Mouse (Mus musculus) left cerebral cortex, postnatal 36 days (tissue): ENCODE results near the gene Bicdl1. TPM values are rescaled to one million over a fixed set of nuclear protein-coding genes. Genes with fewer than 3 reads are reported as not detected.

Experiments used
- DNase-seq, 2 experiments: peaks; one replicate each; pipeline ENCODE4 v3.0.0; 2021 to 2022; ENCODE audit warnings: low spot score in 2 of 2, mixed read lengths in 1 of 2
- intact Hi-C: fragments of 180-260 bp; cut with DNase I; formaldehyde crosslinking; loops from one replicate; pipeline ENCODE4 v1.15.1; 2025
- total RNA-seq, 2 experiments: library from RNA; stranded (reverse); gene quantifications; 2 replicates each; pipeline ENCODE4 v1.2.3; 2021

Bicdl1 gene
- total RNA-seq, 2 experiments from 2014 or later = 147 to 149 TPM

GRCm38 (mm10) chr5:115635536-115635935 lies 95.9 kb downstream of the Bicdl1 start:
- intact Hi-C loops = no loop called here
- no peak for DNase-seq

GRCm38 (mm10) chr5:115634046-115634445 lies 97.4 kb downstream of the Bicdl1 start:
- intact Hi-C loops = no loop called here
- no peak for DNase-seq

- no peak for DNase-seq
- intact Hi-C loops = no loop called here
Observed at GRCm38 (mm10) chr5:115633060-115633459, 98.4 kb downstream of the Bicdl1 start.

GRCm38 (mm10) chr5:115632358-115632714 lies 99.1 kb downstream of the Bicdl1 start:
- no peak for DNase-seq
- intact Hi-C loops = no loop called here

- intact Hi-C loops = no loop called here
- DNase-seq = peak; percentile 88 to 94
Observed at GRCm38 (mm10) chr5:115631505-115632357, 99.7 kb downstream of the Bicdl1 start, which contains the start of gene Rab35. Gene Rab35, plus strand, starts transcription at chr5:115631908.

- intact Hi-C loops = no loop called here
- no peak for DNase-seq
Observed at GRCm38 (mm10) chr5:115630291-115630690, 101.1 kb downstream of the Bicdl1 start.

- intact Hi-C loops = no loop called here
- no peak for DNase-seq
Observed at GRCm38 (mm10) chr5:115629672-115630071, 101.7 kb downstream of the Bicdl1 start.

GRCm38 (mm10) chr5:115628083-115628482 lies 103.3 kb downstream of the Bicdl1 start:
- intact Hi-C loops = no loop called here
- no peak for DNase-seq

- intact Hi-C loops = no loop called here
- DNase-seq = no peak
Observed at GRCm38 (mm10) chr5:115626237-115626886, 105.1 kb downstream of the Bicdl1 start.

- intact Hi-C loops = no loop called here
Observed at GRCm38 (mm10) chr5:115623694-115624440, 107.6 kb downstream of the Bicdl1 start.

GRCm38 (mm10) chr5:115622686-115623085 lies 108.7 kb downstream of the Bicdl1 start:
- intact Hi-C loops = no loop called here
- DNase-seq = no peak

More at GRCm38 (mm10) chr5:115623694-115624440, 107.6 kb downstream of the Bicdl1 start:
- peak in 1 of 2 experiments; percentile 58 for DNase-seq

GRCm38 (mm10) chr5:115619690-115620089 lies 111.7 kb downstream of the Bicdl1 start:
- no peak for DNase-seq
- intact Hi-C loops = no loop called here

GRCm38 (mm10) chr5:115614948-115615347 lies 116.5 kb downstream of the Bicdl1 start:
- no peak for DNase-seq
- intact Hi-C loops = no loop called here

- intact Hi-C loops = no loop called here
- DNase-seq = peak in 1 of 2 experiments; percentile 35
Observed at GRCm38 (mm10) chr5:115613332-115613731, 118.1 kb downstream of the Bicdl1 start.

GRCm38 (mm10) chr5:115611566-115611965 lies 119.9 kb downstream of the Bicdl1 start:
- no peak for DNase-seq
- intact Hi-C loops = no loop called here

- intact Hi-C loops = no loop called here
- no peak for DNase-seq
Observed at GRCm38 (mm10) chr5:115603561-115603960, 127.9 kb downstream of the Bicdl1 start.
